Mouse (Mus musculus) E14TG2a.4 (cell line): ENCODE measurements around the gene Adap2.

Experiments
- CTCF ChIP-seq: conservative IDR thresholded peaks from 2 replicates; pipeline ENCODE4 v1.5.1; 2014; ENCODE audit warnings: low read length
- NANOG ChIP-seq: IDR thresholded peaks from 2 replicates; pipeline ENCODE4 v1.6.1; 2014; ENCODE audit warnings: borderline replicate concordance, low read length, mixed read lengths
- POU5F1 ChIP-seq: IDR thresholded peaks from 2 replicates; pipeline ENCODE4 v1.6.1; 2014; ENCODE audit warnings: low read length, borderline replicate concordance

GRCm38 (mm10) chr11:80159018-80159417, 5.1 kb downstream of the Adap2 start:
- TF ChIP-seq CTCF (no peak), NANOG (no peak), POU5F1 (no peak)
